Mouse (Mus musculus) granulocyte monocyte progenitor cell, adult 5-6 weeks (primary cell): Measurements from ENCODE around the gene Zbp1. TPM values are rescaled to one million over a fixed set of nuclear protein-coding genes. Genes with fewer than 3 reads are reported as not detected.

ENCODE experiments used
- ATAC-seq: replicated peaks from 2 replicates; pipeline ENCODE4 v1.8.0; 2016; ENCODE audit warnings: mild to moderate bottlenecking, moderate TSS enrichment, inconsistent platforms; ENCODE audit not compliant: poor library complexity, severe bottlenecking
- total RNA-seq, 2 experiments: library from RNA; stranded (forward) in 1 of 2; stranded (reverse) in 1 of 2; fragments of 200-712, 200-1000 nt in 1 of 2; fragments of >200 nt in 1 of 2; fragmentation: Nextera tagmentation in 1 of 2; gene quantifications; 2 replicates each; pipeline ENCODE4 v1.2.3; 2014 to 2017

Zbp1 gene
- total RNA-seq, 2 experiments from 2014 or later = 5.0 to 5.3 TPM

DNA sequence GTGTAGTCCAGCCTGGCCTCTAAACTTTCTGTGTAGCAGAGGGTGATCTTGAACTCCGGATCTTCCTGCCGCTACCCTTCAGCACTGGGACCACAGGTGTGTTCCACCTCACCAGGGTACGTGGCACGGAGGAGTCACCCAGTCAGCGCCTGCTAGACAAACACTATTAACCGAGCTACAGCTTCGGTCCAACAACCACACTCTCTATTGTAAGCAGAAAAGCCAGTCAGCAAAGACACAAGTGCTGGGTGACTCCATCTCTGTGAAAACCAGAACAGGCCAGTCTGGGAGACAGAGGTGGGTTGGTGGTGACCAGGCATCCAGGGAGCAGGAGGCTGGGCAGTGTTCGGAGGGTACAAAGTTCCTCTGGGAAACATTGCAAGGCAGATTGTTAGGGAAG, 55.3 kb downstream of the Zbp1 start:
- no peak for ATAC-seq

DNA sequence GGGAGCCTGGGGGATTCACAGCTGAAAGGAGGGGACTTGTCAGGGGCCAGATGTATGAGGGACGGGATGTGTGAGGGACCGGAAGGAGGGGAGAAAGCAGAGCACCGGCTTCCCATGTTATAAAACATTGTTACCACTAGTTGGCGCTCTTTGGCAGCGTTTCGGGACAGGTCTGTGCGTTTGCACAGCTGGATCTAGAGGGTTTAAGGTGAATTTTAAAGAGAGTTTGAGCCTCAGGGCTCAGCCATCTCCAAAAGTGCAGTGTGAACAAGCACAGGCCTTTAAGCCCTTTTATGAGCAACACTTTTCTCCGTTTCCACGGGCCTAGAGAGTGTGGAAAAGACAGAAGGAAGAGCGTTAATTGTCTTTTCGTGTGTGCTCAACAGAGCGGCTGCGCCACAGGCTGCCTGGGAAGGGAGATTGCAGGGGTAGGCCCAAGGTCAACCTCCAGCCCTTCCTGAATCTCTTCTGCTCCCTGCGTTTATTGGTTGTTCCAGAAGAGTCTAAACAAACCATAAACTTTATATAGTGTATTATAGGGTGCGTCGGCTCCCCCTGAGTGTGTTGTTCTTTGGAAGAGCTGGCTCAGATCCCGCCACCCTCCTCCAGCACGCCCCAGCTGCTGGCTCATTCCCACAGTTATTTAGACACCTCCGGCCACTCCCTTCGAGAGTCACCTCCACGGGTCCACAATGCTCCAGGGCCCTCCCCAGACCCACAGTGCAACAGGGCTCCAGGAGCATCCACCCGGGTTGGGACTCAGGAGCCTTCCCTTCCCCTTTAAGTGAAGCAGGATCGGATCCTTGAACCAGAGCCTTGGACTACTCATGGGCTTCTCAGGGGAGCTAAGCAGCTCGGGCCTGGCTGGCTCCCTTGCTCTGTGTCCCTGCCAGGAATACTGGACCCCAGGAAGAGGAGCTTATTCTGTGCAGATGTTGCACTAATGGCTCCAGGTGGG, 59.1 kb downstream of the Zbp1 start:
- peak; percentile 92 for ATAC-seq

DNA sequence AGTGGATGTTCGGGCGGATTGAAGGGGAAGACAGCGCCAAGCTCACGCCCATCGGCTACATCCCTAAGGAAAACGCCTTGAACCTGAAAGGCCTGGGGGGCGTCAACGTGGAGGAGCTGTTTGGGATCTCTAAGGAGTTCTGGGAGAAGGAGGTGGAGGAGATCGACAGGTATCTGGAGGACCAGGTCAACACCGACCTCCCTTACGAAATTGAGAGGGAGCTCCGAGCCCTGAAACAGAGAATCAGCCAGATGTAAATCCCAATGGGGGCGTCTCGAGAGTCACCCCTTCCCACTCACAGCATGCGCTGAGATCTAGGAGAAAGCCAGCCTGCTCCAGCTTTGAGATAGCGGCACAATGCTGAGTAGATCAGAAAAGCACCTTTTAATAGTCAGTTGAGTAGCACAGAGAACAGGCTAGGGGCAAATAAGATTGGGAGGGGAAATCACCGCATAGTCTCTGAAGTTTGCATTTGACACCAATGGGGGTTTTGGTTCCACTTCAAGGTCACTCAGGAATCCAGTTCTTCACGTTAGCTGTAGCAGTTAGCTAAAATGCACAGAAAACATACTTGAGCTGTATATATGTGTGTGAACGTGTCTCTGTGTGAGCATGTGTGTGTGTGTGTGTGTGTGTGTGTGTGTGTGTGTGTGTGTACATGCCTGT, 60.2 kb downstream of the Zbp1 start:
- no peak for ATAC-seq

DNA sequence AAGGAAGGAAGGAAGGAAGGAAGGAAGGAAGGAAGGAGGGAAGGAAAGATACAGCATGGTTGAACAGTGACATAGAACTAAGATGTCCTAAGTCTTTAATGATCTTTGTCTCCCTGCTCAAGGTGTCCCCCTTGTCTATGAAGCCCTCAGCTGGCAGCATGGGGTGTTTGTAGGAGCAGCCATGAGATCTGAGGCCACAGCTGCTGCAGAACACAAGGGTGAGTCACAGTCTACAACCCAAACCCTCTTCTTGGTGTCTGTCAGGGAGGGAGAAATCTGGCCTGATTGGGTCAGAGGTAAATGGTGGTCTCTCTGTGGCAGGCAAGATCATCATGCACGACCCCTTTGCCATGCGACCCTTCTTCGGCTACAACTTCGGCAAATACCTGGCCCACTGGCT, 60.9 kb downstream of the Zbp1 start:
- no peak for ATAC-seq

DNA sequence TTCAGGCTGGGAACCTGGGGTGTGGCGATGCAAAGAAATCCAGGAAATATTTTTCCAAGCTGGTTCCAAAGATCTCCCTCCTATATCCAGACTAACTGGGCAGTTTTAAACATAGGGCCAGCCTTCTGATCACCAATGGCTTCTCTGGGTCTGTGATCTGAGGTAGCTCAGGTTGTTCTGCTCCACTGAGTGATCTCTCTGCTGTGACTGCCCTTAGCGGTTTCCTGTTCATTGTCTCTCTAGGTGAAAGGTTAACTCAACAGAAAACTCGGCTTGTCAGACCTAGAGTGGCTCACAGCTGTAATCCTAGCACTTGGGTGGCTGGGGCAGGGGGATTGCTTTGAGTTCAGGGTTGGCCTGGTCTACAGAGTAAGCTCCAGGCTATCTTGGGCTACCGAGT, 61.3 kb downstream of the Zbp1 start:
- no peak for ATAC-seq

DNA sequence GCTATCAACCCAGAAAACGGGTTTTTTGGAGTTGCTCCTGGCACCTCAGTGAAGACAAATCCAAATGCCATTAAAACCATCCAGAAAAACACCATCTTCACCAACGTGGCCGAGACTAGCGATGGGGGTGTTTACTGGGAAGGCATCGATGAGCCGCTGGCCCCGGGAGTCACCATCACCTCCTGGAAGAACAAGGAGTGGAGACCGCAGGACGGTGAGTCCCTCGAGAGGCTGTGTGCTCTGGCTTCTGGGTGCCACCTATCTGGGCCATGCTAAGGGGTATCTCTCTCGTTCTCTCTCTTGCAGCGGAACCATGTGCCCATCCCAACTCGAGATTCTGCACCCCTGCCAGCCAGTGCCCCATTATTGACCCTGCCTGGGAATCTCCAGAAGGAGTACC, 61.8 kb downstream of the Zbp1 start:
- no peak for ATAC-seq

Other genes with a start within 250 kb of the Zbp1 start
- gene Spo11, start 241.2 kb downstream of the Zbp1 start, total RNA-seq (2014; fragmentation: Nextera tagmentation) = not detected in 2 replicates
- not detected in 2 replicates for gene Spo11, start 241.2 kb downstream of the Zbp1 start, total RNA-seq (2017)
- 95.2 and 147 TPM in 2 replicates for gene Rae1, start 218.8 kb downstream of the Zbp1 start, total RNA-seq (2014; fragmentation: Nextera tagmentation)
- gene Rae1, start 218.8 kb downstream of the Zbp1 start, total RNA-seq (2017) = 71.2 and 75.6 TPM in 2 replicates
- gene Rbm38, start 198.4 kb downstream of the Zbp1 start, total RNA-seq (2014; fragmentation: Nextera tagmentation) = 127 and 197 TPM in 2 replicates
- 38.8 and 60.4 TPM in 2 replicates for gene Rbm38, start 198.4 kb downstream of the Zbp1 start, total RNA-seq (2017)
- not detected in 2 replicates for gene Ctcfl, start 99.4 kb downstream of the Zbp1 start, total RNA-seq (2014; fragmentation: Nextera tagmentation)
- gene Ctcfl, start 99.4 kb downstream of the Zbp1 start, total RNA-seq (2017) = not detected in 2 replicates
- not detected in 2 replicates for gene Pck1, start 65.9 kb downstream of the Zbp1 start, total RNA-seq (2014; fragmentation: Nextera tagmentation)
- not detected in 2 replicates for gene Pck1, start 65.9 kb downstream of the Zbp1 start, total RNA-seq (2017)
- 0.45 TPM in 1 of 2 replicates, not detected in the other for gene Pmepa1, start 57.6 kb upstream of the Zbp1 start, total RNA-seq (2014; fragmentation: Nextera tagmentation)
- not detected in 2 replicates for gene Pmepa1, start 57.6 kb upstream of the Zbp1 start, total RNA-seq (2017)